Mouse (Mus musculus): ENCODE data around the gene Helz. TPM values are rescaled to one million over a fixed set of nuclear protein-coding genes. Genes with fewer than 3 reads are reported as not detected.

Gene Helz
- total RNA-seq, 2 experiments from 2014 or later: 14.7 to 16.9 TPM

DNA sequence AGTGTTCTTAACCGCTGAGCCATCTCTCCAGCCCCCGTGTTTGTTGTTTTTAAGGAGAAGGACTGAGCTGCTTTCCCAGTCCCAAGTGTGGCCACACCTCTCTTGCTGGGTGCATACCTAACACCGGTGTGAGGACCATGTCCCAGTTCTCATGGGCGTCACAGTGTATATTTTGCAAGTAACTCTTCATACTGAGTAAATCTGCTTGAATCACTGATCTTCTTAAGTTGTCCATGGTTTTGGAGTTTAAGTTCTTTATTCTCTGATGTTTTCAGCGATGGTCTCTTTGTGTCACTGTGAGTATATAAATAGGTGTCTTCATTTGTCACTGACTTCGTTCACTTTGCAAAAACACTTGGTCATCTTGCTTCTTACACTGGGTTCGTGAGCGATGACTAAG, 126.9 kb downstream of the Helz start:
- DNase-seq: no peak

DNA sequence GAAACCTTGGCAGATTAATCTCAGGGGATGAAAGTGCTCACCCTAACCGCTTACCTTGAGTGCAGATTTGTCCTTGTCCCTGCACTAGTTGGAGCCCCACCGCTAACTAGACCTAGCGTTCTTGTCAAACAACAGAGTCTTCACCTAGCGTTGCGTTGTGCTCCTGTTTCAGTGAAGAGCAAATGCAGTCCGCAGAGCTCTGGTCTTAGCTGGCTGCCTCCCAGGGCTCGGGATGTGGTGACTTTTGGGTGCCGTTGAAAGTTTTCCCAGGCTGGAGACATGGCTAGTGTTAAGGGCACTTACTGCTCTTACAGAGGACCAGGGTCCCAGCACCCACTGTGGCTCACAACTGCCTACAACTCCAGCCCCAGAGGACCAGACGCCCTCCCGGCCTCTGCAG, 127.5 kb downstream of the Helz start:
- DNase-seq: no peak

DNA sequence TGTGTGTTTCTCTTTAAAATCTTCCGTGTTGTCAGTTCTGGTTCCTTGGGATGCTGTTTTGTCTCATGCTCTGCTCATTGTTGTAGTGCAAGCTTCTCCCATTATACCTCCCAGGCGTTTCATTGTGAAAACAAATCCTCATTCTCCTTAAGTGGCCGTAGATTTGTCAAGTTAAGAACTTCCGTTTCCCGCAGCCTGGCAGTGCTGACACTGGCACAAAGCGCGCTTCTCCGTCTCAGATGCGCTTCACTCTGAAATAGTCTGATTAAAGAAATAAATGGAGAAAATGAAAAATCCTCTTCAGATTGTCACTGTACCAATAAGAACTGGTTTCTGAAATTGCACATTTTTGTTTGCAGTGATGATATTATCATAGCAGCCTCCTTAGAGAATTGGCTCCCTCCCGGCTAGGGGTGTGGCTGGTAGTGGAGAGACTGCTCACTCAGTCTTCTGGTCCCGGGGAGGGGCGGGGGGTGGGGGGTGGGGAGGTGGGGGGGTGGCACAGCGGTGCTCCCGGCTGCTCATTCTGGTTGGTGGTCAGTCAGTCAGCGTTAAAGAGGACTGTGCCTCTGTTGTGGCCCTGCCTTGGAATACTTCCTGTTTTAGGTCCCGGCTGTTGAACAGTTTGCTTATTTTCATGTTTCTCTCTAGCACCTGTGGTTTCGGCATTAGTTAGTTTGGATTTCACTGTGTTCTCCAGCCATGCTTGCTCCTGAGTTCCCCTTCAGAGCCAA, 128.6 kb downstream of the Helz start:
- DNase-seq: no peak

DNA sequence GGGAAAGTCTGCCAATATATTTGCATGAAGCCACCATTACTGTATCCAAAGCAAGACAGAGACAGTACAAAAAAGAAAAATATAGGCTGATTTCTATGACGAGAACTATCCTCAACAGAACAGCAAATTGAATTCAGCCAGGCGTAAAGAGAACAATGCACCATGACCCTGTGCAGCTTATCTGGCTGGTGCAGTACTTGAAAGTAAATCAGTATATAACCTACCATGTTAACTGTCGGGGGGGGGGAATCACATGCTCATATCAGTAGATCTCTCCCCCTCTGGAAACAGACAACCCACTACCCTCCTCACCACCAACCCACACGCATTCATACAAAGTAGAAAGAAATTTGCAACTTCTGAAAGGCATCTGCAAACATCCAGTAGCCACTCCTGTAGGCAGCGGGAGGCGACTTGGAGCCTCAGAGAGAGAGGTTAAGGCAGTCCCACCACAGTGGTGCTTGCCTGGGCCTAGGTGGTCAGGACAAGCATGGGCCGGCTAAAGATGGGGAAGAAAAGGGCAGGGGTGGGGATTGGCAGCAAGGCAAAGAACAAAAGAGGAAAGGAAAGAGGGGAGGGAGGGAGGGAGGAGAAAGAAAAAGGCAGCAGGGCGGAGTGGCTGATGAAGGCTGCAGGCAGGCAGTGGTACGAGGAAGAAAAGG, 135.1 kb downstream of the Helz start:
- DNase-seq: no peak

DNA sequence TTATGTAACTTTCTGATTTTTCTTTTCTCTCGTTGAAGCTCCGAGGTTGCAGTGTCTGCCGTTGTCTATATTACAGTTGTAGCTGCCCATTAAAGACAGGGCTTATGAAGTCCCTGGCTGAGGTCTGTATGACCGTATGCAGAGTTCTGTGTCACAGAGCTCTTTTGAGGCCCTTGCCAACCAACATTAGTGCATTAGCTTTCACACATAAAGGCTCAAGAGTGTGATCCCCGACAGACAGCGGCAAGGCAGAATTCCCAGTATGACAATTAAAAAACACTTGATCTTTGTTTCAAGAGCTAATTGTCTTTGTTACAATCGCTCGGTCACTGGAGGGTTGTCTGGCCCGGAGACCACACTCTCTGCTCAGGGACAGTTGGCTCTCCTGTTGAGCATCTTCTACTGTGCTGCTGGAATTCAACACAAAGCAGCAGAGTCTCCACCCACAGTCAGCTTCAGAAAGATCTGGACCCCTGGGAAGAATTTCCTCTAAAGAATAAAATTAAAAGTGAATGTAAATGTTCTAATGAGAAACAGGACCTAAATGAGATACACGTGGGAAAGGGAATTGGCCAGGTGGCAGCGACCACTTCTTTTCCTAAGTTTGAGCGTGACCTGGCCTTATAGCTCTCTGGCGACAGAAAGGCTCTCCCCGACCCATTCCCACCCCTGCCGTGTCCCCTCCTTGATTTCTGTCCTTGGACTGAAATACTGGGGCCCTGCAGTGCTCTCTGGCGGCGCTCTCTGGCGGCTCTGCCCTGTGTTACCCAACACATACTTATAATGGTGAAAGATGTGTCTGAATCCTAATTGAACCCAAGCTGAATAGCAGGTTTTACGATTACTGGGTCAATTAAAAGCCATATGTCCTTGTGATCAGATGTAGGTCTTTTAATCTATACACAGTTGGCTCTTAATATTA, 136.1 kb downstream of the Helz start:
- DNase-seq: no peak

DNA sequence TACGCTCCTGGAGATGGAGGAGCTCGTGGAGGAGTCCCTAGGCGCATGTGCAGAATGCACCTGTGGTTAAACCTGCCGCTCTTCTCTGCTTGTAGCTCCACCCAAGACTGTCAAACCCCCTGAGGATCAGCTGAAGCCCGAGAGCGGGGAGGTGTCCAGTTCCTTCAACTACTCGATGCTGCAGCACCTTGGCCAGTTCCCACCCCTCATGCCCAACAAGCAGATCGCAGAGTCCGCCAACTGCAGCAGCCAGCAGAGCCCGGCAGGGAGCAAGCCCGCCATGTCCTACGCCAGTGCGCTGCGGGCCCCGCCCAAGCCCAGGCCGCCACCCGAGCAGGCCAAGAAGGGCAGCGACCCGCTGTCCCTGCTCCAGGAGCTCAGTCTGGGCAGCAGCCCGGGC, 138.6 kb downstream of the Helz start:
- DNase-seq: no peak

DNA sequence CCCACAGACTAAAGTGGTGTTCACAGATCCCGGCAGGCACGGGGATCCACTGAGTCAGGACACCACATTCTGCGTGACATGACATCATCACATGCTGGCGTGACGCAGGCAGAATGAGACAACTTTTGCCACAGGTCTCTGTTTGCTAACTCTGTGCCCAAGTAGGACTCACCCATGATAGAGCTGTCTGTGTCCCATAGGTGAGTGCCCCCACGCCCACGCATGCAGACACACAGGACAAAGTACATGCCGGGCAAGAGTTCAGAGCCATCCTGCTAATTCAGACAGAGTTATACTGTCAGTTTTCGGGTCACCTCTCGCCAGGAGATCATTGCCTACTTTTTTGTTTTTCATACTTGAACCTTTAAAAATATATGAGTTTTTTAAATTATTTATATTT, 140.8 kb downstream of the Helz start:
- no peak for DNase-seq

GRCm38 (mm10) chr11:107691569-107691968, 143.8 kb downstream of the Helz start:
- no peak for DNase-seq

DNA sequence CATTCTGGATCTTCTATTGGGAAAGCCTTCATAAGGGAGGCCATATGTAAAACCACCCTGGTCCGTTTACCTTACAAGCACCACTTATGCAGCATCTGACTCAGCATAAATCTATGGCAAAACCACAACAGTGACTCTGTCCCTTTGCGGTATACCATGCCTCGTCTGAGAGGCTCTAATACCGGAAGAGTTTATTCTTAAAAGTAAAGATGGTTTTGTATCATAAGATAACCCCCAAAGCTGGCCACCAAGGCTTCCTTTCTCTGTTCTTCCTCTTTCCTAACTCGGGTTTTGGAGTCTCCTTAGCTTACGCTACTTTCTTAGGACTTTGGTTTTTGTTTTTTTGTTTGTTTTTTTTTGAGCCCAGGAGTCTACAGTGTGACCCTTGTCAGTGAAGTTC, 145.6 kb downstream of the Helz start:
- DNase-seq: no peak

DNA sequence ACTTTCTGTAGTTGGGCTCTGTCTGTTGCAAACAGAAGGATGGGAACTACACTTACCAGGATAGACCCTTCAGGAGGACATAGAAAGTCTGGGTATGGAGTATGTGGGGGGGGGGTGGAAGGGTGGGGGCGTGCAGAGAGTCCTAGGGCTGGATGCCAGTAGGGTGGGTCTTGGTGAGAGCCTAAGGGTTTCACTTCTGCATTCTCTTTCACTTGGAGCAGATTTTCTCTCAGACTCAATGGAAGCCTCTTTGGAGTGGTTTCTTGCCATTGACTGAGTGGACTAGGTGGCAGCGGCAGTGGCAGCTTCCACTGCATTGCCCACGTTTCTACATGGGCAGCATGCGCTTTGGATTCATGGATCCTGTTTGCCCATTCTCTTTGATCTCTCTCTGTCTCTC, 152.2 kb downstream of the Helz start:
- DNase-seq: no peak

DNA sequence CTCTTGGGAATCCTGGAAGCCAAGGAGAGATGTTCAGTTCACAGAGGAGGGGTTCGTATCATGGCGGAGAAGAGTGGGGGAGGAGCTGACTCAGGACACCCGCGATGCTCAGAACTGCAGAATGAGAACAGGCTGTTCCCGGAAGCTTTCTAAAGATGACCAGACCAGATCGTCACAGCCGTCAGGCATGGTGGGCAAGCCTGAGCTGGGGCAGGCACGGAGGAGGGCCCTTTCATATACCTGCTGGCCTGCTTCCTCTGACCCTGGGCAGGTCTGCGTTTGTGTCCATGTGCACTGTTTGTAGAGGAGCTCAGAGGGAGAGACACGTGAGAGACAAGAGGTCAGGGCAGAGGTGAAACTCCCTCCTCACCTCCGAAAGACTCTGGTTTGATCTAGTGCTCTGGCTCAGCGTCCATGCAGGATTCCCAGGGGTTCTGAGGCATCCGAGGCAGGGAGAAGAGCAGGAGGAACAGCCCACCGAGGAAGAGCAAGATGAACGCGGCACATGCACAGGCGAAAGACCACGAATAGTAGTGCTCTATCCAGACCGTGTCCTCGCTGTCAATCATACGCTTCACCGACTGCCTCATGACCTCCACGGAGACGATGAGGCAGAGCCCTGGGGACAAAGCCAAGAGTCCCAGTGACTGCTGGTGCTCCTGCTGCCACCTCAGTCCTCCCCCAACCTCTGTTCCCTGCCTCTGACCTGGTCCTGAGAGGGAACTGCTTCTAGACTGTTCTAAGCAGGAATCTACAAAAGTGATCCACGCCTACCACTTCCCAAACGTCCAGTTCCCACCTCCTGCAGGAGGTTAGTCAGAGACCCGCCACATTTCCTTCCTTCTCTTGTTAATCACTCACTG, 155.8 kb downstream of the Helz start:
- peak; percentile 35 for DNase-seq

DNA sequence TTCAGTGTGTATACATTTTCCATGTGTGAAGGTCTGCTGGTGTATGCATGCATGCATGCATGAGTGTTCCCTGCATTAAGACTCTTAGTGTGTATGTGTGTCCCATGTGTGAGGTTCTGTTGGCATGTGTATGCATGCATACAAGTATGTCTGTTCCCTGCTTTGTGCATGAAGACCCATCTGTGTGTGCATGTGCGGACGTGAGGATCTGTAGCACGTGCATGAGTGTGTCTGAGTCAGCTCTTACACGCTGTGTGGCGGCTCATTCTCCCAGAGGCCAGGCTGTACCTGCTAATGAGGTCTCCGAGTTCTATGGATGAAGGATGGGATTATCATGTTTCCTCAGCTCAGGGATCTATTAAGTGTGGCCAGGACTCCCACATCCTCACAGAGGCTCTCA, 157.3 kb downstream of the Helz start:
- no peak for DNase-seq

GRCm38 (mm10) chr11:107705476-107706074, 157.8 kb downstream of the Helz start:
- no peak for DNase-seq

DNA sequence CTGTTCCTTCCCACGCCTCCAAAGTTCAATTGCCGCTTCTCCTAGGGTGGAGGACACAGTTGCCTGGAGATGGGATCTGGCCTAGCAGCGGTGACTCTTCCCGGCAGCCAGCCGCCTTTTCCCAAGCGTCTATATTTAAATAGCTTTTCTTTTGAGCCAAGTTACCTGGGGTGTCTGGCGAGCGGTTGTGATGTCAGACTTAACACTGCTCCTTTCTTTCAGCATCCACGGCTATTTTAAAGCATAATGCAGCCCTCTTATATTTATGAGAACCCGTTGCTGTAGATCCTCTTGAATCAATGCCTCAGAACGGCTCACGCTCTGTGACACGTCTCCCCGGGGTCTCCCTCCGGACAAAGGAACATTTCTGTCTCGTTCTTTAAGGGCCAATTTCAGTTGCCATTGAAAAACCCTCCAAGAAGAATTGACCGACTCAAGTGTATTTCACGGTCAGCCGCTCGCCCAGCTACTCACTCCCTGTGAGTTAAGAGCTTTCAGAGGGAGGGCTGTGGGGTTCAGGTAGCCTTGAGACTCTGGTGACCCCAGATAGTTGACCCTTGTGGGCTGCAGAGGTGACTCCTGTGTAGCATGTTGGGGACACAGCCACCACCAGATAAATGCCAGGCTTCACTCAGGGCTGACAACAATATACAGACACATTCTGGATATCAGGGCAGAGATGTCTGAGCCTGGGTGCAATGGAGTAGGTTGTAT, 160.3 kb downstream of the Helz start:
- no peak for DNase-seq

DNA sequence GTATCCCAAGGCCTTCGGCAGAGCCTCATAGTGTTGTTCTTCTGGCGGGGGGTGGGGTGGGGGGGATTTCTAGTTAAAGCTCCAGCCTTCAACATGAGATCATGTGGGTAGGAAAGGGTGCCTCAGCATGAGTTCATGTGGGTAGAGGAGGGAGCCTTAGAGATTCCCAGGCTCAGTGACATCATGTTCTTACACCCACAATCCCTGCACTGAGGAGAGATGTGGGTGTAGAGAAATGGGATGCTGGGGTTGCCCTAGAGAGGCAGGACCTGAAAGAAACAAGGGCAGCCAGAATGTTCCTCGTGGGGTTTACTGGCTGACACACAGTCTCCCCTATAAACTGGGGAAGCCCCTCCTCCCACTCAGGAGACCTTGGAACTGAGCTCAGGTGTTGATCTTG, 162.6 kb downstream of the Helz start:
- DNase-seq: no peak

DNA sequence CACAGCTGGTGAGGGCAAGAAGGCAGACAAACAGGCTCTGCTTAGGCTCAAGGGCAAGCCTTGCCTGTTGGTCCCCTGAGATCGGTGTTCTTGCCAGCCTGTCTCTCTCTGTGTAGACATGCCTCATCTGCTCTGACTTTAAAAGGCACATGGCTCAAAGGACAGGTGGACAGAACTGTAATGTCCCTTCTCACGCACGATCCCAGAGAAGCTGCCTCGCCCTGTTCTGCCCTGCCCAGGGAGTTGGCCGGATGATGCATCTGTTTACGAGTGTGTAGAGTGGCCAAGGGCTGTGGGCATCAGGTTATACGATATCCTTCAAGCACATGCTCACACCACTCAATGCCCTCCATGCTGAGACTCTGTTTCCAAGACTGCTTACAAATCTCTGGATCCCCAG, 166.6 kb downstream of the Helz start:
- peak; percentile 66 for DNase-seq

GRCm38 (mm10) chr11:107716332-107716938, 168.7 kb downstream of the Helz start, which contains the start of gene Cacng1:
Gene Cacng1 (minus strand): TSS chr11:107716522.
- DNase-seq: peak; percentile 66

DNA sequence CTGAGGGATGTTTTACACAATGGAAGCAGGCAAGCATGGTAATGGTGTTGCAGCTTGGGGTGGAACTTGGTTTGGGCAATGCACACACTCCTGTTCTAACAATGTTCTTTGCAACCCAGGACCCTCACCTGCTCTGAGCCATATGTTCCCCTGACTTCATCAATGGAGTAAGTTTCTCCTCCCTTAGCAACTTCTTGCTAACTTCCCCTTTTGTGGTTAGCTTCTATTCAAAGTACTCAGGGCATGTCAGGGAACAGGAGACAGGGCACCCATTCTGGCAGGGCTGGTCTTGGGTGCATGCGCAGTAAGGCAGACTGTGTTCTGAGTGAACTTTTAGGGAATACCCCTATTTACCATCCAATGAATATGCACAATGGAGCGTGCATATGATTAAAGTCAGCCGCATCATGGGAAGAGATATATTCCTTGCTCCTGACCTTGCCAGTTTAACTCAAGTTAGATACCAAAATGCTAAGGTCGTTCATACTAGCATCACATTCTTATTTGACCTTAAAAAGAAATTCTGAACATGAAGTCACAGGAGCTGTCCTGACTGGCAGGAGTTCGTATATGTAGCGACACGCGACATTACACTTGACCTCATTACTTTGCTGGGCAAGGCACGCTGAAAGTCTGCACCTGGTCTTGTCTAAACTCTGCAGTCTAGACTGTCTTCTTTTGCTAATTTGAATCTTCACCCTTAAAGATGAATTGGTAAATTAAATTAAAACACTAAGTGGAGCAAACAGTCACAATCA, 172.7 kb downstream of the Helz start:
- no peak for DNase-seq

- DNase-seq: no peak
Observed at GRCm38 (mm10) chr11:107721057-107721456, 173.3 kb downstream of the Helz start.

GRCm38 (mm10) chr11:107724603-107725002, 176.9 kb downstream of the Helz start:
- no peak for DNase-seq
